Mouse (Mus musculus) erythroblast, embryonic 14.5 days (primary cell): Measurements from ENCODE around the gene Pde7b. TPM values are rescaled to one million over a fixed set of nuclear protein-coding genes. Genes with fewer than 3 reads are reported as not detected.

Source experiments
- H3K27me3 ChIP-seq: 2 replicates; pipeline ENCODE4 v1.6.1; 2012; ENCODE audit warnings: inconsistent platforms; ENCODE audit not compliant: control insufficient read depth
- H3K36me3 ChIP-seq: 2 replicates; pipeline ENCODE4 v1.6.1; 2012; ENCODE audit warnings: mild to moderate bottlenecking, inconsistent platforms; ENCODE audit not compliant: control insufficient read depth
- H3K4me1 ChIP-seq: 2 replicates; pipeline ENCODE4 v1.6.1; 2012; ENCODE audit warnings: inconsistent platforms; ENCODE audit not compliant: control insufficient read depth
- H3K4me3 ChIP-seq: replicated peaks from 2 replicates; pipeline ENCODE3; 2012; ENCODE audit warnings: moderate library complexity, mild to moderate bottlenecking, inconsistent platforms
- H3K9me3 ChIP-seq: 2 replicates; pipeline ENCODE4 v1.6.1; 2012; ENCODE audit warnings: low read length, inconsistent platforms, mixed read lengths; ENCODE audit not compliant: control insufficient read depth
- GATA1 ChIP-seq: IDR thresholded peaks from 2 replicates; pipeline ENCODE4 v1.6.1; 2012; ENCODE audit warnings: low read length, inconsistent platforms, mixed read lengths
- TAL1 ChIP-seq: IDR thresholded peaks from 3 replicates; pipeline ENCODE4 v1.6.1; 2012; ENCODE audit warnings: low read length, inconsistent platforms, mixed read lengths
- polyA plus RNA-seq: library from polyadenylated mRNA; stranded (reverse); fragments of >175 nt; gene quantifications from 2 replicates; pipeline ENCODE4 v1.2.3, GENCODE M21; 2012

The Pde7b gene
- polyA plus RNA-seq, 1 experiment, result not detected

GRCm38 (mm10) chr10:20382807-20383419 is 342.0 kb downstream of the Pde7b start:
- H3K4me1 ChIP-seq, result no peaks in the 10 kb centered on the region
- no peaks in the 10 kb centered on the region for H3K27me3 ChIP-seq
- no peaks in the 10 kb centered on the region for H3K9me3 ChIP-seq
- TF ChIP-seq TAL1, result no peak
- TF ChIP-seq GATA1, result no peak
- no peak overlapping the region for H3K4me3 ChIP-seq
- H3K36me3 ChIP-seq, result no peaks in the 10 kb centered on the region

DNA sequence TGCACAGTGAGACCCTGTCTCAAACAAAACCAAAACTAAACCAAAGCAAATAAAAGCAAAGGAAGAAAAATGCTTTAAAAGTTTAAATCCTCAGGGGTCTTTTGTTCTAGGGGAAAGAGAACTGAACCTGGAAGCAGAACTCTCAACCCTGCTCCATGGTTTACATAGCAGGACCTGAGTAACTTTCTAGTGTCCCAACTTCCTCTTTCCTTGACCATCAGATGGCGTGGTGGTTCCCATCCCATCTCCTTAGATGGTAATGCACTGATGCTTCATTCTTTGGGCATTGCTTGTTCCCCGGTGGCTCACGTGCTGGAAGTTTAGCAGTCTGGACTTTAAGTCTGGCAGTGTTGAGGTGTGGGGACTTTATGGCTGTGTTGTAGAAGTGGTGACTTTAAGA is 343.5 kb downstream of the Pde7b start:
- TF ChIP-seq GATA1, result no peak
- TF ChIP-seq TAL1, result no peak
- no peaks in the 10 kb centered on the region for H3K27me3 ChIP-seq
- no peaks in the 10 kb centered on the region for H3K36me3 ChIP-seq
- H3K4me3 ChIP-seq, result no peak overlapping the region
- H3K9me3 ChIP-seq, result no peaks in the 10 kb centered on the region
- H3K4me1 ChIP-seq, result no peaks in the 10 kb centered on the region

- H3K4me1 ChIP-seq, result no peaks in the 10 kb centered on the region
- TF ChIP-seq TAL1 (no peak), GATA1 (no peak)
- H3K36me3 ChIP-seq, result no peaks in the 10 kb centered on the region
- H3K4me3 ChIP-seq, result no peak overlapping the region
- H3K27me3 ChIP-seq, result no peaks in the 10 kb centered on the region
- H3K9me3 ChIP-seq, result no peaks in the 10 kb centered on the region
Measured at GRCm38 (mm10) chr10:20380798-20381197, 344.1 kb downstream of the Pde7b start.

- H3K27me3 ChIP-seq, result no peaks in the 10 kb centered on the region
- H3K4me1 ChIP-seq, result no peaks in the 10 kb centered on the region
- no peaks in the 10 kb centered on the region for H3K9me3 ChIP-seq
- no peak overlapping the region for H3K4me3 ChIP-seq
- no peak for TF ChIP-seq TAL1
- TF ChIP-seq GATA1, result no peak
- no peaks in the 10 kb centered on the region for H3K36me3 ChIP-seq
Measured at GRCm38 (mm10) chr10:20379071-20379735, 345.7 kb downstream of the Pde7b start.

DNA sequence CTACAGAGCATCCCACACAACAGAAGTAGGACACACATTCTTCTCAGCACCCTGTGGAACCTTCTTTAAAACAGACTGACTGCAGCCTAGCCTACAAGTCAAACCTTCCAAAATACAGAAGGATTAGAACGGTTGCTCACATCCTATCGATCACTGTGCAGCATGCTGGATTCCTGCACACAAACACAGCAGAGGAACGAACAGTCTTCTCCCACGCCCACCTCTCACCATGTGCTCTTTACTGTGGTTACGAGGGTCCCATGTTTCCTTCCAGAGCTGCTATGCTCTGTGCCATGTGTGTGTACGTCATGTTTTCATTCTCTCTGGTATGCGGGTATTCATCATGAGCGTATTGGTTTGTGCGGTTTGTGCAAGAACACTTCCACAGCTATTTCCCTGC is 347.3 kb downstream of the Pde7b start:
- no peaks in the 10 kb centered on the region for H3K36me3 ChIP-seq
- TF ChIP-seq GATA1 (no peak), TAL1 (no peak)
- H3K9me3 ChIP-seq, result no peaks in the 10 kb centered on the region
- no peak overlapping the region for H3K4me3 ChIP-seq
- no peaks in the 10 kb centered on the region for H3K27me3 ChIP-seq
- no peaks in the 10 kb centered on the region for H3K4me1 ChIP-seq

GRCm38 (mm10) chr10:20372046-20372445 is 352.8 kb downstream of the Pde7b start:
- H3K4me3 ChIP-seq, result no peak overlapping the region
- no peaks in the 10 kb centered on the region for H3K4me1 ChIP-seq
- H3K9me3 ChIP-seq, result no peaks in the 10 kb centered on the region; the same call in 1 of the 2 replicates
- H3K36me3 ChIP-seq, result no peaks in the 10 kb centered on the region
- TF ChIP-seq TAL1 (no peak), GATA1 (no peak)
- no peaks in the 10 kb centered on the region for H3K27me3 ChIP-seq

DNA sequence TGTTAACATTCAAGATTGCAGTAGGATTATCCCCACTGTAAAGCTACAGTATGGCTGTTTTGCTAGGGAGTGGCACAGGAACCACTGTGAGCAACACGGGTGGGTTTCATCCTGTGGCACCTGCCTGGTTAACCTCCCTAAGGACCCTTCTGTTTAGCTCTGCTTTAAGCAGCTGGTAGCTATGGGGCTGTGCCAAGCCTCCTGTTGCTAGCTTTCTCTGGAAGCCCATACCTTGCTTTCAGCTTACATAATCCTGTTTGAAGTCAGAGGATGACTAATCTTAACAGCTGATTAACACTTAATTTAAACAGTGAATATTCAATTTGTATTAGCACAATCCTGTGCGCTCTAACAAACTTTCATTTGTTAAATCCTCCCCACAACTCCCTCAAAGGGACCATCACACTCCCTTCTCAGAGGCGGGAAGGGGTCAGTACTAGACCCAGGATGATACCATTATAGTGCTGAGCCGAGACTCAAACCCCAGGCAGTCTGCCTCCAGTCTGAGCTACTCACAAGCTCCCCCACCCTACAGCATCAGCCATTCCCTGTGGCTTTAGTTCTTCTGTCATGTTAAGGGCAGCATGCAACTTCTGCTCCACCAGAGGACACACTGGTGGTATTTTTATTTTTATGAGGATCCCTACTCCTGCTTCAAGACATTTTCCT is 362.3 kb downstream of the Pde7b start:
- Histone ChIP-seq H3K36me3 (peaks cover 57% of the 10 kb centered on the region), H3K4me3 (no peak overlapping the region), H3K9me3 (no peaks in the 10 kb centered on the region), H3K4me1 (no peaks in the 10 kb centered on the region), H3K27me3 (no peaks in the 10 kb centered on the region)
- TF ChIP-seq TAL1 (no peak), GATA1 (no peak)

GRCm38 (mm10) chr10:20361542-20362449 is 363.1 kb downstream of the Pde7b start:
- Histone ChIP-seq H3K27me3 (no peaks in the 10 kb centered on the region), H3K36me3 (peaks cover 65% of the 10 kb centered on the region)

More at GRCm38 (mm10) chr10:20361542-20362449, 363.1 kb downstream of the Pde7b start:
- Histone ChIP-seq H3K4me1 (no peaks in the 10 kb centered on the region), H3K9me3 (no peaks in the 10 kb centered on the region), H3K4me3 (no peak overlapping the region)
- no peak for TF ChIP-seq GATA1
